Mouse (Mus musculus) cerebellum, adult 9-10 months (tissue): Measurements from ENCODE around the gene Gldc.

Experiments
- DNase-seq: peaks from one replicate; pipeline ENCODE4 v3.0.0; 2022

Gldc gene

GRCm38 (mm10) chr19:30105045-30105842, 70.0 kb downstream of the Gldc start:
- DNase-seq, result no peak

DNA sequence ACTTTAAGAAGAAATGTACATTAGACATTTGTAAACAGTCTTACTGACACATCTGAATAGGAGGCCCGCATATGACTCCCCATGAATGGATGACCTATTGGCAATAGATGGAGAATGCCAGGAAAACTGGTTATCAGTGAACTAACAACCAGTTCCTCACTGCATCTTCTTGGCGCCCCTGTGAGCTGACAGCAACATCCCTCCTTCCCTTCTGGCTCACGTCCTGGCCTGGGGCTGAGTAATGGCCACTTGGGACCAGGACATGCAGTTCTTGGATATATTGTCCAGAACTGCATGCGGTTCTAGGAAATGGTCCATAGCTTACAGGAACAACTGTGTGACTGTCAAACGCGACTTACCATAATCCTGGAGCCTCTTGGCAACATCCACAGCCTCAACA, 72.6 kb downstream of the Gldc start:
- DNase-seq, result no peak

DNA sequence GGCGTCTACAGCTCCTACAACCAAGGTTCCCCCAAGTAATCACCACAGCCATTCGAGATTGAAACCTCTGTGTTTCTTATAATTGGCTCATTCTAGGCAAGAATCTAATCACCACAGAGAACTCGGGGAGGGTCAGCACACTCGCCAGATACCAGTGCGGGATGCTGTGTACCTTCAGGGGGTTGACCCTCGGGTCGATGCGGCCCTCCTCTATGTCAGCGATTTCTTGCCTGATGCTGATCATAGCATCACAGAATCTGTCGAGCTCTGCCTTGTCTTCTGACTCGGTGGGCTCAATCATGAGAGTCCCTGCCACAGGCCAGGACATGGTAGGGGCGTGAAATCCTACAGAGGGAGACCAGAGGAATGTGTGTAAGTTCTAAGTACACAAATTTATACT, 74.7 kb downstream of the Gldc start:
- DNase-seq, result no peak

DNA sequence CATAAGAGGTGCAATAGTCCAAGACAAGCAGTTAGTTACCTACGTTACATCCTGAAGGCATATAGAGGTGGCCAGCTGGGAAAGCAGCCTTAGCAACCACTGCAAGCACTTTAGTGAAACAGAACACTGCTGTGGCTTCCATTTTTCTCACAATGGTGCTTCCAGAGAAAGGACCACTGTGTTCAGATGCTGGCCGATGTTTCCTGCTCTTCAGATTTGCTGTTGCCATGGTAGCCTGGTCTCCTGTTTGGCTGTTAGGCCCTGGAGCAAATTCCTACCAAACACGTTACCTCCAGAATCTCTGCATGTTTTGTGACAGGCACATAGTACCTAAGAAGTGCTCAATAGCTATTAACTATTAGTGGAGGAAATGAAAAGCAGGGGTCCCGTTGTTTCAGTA, 78.2 kb downstream of the Gldc start:
- no peak for DNase-seq

- DNase-seq, result no peak
These were observed 79.0 kb downstream of the Gldc start for GRCm38 (mm10) chr19:30096186-30096585.

DNA sequence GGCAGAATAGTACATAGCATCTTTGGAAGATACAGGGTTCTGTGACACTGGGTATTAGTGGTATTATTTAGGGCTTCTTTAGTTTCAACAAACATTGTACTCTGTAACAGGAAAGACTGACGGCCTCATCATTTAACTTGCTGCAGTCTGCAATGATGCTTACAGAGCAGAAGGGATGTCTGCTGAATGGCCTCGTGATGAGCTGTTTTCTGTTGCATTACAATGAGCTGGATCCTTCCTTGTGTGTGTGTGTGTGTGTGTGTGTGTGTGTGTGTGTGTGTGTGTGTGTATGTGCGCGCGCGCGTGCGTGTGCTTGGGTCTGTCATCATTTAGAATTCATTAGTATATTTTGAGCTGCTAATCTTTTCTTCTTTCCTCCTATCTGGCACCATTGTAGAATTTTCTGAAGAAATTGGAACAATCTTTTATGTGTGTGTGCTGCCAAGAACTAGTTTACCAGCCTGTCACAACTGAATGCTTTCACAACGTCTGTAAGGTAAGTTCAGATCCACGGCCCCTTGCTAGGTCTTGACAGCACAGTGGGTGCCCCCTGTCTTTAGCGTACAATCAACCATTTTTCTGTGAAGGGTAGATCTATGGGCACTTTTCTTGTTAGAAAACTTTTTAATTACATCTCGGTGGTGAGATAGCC, 83.5 kb downstream of the Gldc start:
- DNase-seq, result no peak

- DNase-seq, result no peak
These were observed 85.1 kb downstream of the Gldc start for GRCm38 (mm10) chr19:30090163-30090562.

- DNase-seq, result no peak
These were observed 109.4 kb downstream of the Gldc start for GRCm38 (mm10) chr19:30065797-30066196.

GRCm38 (mm10) chr19:30054218-30054617, 121.0 kb downstream of the Gldc start:
- no peak for DNase-seq

GRCm38 (mm10) chr19:30051479-30051878, 123.8 kb downstream of the Gldc start:
- DNase-seq, result no peak

DNA sequence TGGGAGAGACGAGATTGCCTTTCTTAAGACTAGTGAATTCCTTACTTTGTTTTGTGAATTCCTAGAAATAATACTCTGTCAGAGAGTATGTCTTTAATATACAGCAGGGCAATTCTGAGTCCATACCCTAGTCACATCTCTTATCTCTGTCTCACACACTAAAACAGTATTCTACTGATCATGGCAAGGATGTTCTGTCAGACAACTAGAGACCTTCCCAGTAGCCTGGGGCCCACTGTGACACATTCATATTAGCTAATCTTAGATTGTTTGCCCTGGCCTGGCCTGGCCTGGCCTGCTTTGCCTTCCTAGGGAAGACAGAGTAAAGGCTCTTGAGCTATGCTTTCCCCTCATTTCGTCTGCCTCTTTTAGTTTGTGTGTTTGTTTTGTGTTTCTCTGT, 124.6 kb downstream of the Gldc start:
- no peak for DNase-seq
